Mouse (Mus musculus) heart, postnatal 4 days (tissue): ENCODE data around the gene Napsa. TPM values are rescaled to one million over a fixed set of nuclear protein-coding genes. Genes with fewer than 3 reads are reported as not detected.
A peak's percentile ranks its signal among the peaks of the same experiment; 100 is the strongest.

ENCODE experiments used
- DNase-seq: peaks from one replicate; pipeline ENCODE4 v3.0.0; 2021
- total RNA-seq, 2 experiments: library from RNA; stranded (reverse); gene quantifications; 2 replicates each; pipeline ENCODE4 v1.2.3; 2021

Gene Napsa
- total RNA-seq, 2 experiments from 2014 or later, result 0.50 to 0.59 TPM

DNA sequence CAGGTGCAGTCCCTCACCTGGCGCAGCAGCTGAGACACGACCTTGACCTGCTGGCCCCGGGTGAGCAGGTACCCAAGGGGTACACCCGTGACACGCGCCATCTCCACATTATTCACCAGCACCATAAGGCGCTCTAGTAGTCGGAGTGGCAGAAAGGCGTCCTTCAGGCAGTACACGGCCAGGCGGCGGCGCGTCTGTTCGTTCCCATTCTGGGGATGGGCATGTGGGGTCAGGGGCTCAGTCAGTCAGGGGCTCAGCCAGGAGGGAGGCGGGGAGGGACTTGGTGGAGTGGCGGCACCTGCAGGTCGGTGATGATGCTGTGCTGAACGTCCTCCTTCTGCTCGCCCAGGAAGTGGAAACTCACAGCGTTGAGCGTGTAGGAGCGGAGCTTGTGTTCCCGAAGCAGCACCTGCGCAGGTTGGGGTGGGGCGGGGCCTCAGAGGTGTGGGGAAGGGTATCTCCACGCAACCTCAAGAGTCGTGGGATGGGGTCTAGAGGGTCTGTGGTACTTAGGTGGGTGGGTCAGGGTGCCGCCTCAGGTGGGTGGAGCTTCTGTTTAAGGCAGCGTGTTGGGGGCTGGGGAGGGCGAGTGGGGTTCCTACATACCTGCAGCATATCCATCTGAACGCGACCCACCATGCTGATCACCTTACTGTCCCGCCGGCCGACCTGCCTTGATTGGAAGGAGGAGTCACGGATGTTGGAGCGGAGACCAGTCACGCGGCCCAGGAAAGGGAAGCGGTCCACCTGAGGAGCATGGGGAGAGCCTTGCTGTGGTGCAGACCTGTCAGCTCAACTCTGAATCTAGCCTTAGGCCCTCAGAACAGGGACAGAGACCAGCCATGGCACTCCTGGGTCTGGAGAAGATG lies 33.2 kb upstream of the Napsa start:
- DNase-seq, result no peak

DNA sequence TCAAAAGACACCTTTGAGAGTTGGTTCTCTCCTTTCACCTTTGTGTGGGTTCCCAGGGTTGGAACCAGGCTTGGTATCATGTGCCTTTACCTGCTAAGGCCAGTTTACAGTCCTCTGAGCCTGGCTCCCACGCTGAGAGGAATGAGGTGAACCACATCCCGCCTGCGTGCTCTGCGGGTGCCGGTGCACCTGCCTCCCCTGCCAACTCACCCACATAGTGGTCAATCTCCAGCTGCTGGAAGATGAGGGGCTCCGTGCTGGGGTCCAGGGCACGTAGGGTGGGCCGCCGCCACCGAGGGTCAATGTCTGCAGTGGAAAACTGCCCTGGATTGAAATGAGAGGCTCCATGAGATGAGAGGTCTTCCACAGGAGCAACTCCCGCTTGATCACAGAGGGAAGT lies 29.6 kb upstream of the Napsa start:
- no peak for DNase-seq

DNA sequence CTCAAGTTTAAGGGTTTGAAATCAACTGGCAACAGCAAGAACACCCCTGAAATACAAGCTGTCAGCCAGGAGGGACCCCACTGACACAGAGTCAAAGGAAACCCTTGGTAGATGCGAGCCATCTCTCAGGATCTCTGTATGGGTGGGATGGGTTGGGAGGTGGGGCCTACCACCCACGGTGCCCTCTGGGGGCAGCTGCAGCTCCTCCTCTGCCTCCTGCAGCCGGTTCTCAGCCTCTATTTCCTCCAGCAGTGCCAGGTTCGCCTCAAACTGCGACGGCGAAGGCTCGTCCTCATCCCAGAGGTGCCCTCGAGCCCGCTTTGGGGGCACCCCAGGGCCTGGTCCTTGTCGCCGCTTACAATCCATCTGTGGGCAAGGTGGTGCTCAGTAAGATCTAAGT lies 29.1 kb upstream of the Napsa start:
- no peak for DNase-seq

DNA sequence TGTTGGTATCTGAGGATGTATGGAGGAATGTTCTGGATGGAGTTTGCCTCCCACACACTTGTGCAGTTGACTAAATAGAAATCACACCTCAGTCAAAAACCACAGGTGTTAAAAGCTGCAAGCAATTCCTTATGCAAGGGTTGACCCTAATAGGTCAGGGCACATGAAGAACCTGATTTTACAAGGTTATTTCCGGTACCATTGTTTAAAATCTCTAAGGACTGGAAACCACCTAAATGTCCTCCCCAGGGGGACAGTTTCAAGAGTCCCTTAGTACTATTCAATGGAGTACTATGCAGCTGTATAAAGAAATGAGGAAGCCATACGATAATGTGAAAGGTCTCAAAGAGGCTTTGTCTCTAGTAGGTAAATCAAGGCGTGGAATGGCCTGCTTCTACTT lies 25.9 kb upstream of the Napsa start:
- no peak for DNase-seq

DNA sequence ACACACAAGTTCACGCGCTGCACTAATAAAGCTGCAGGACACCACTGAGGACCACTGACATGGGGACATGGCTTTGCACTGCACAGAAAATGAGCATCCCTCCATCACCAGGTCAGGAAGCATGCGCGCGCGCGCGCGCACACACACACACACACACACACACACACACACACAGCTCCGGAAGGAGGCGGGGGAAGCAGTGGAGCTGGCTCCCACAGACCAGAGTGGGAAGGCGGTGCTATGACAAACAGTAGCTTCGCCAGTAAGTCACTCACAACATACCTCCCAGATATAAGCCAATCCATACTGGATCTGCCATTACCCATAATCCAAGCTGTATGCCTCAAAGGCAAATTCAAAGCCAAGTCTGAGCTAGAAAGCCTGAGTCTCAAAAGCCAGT lies 25.1 kb upstream of the Napsa start:
- no peak for DNase-seq

DNA sequence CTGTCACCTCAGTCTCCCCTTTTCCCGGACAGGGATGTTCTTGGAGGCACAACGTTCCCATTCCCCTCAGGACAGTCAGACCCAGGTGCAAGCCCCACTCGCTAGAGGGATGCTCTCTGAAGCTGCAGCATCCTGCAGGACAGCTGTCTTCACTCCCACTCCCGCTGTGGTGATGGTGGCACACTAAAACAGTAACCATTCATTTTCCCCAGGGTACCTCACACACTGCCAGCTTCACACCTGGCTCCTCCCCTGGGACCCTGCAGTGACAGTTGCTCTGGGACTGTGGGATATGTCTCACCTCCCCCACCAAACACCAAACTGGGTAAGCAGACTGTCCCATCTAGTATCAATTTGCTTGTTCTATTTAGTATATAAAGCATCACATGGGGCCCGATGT lies 24.5 kb upstream of the Napsa start:
- peak; percentile 6 for DNase-seq

DNA sequence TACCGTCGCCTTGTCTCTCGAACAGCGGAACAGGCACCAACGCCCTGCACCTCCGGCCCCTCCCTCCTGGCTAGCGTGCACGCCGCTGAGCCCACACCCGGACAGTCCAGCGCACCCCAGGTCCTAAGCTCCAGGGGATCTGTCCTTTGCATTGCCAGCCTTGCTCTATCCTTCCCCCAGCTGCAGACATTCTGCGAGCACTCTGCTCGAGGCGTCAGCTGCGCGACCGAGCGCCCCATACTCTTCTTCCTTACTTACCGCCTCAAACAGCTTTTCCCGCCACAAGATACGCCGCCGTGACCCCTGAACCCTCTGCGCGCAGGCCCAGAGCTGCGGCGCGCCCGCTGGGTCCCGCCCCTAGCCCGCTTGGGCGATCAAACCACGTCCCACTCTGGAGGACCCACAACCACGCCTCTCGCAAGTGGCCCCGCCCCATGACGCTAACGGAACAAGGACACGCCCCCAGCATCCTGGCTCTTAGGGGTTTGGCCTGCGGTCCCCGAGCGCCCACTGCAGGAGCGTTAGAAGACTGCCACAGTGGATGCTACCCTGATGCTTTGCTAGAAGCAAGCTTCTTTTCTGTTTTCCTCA lies 23.6 kb upstream of the Napsa start, which contains the start of gene Pold1:
TSS of gene Pold1 (minus strand) at position 353 of the 591 bp plus-strand sequence.
- peak; percentile 100 for DNase-seq

DNA sequence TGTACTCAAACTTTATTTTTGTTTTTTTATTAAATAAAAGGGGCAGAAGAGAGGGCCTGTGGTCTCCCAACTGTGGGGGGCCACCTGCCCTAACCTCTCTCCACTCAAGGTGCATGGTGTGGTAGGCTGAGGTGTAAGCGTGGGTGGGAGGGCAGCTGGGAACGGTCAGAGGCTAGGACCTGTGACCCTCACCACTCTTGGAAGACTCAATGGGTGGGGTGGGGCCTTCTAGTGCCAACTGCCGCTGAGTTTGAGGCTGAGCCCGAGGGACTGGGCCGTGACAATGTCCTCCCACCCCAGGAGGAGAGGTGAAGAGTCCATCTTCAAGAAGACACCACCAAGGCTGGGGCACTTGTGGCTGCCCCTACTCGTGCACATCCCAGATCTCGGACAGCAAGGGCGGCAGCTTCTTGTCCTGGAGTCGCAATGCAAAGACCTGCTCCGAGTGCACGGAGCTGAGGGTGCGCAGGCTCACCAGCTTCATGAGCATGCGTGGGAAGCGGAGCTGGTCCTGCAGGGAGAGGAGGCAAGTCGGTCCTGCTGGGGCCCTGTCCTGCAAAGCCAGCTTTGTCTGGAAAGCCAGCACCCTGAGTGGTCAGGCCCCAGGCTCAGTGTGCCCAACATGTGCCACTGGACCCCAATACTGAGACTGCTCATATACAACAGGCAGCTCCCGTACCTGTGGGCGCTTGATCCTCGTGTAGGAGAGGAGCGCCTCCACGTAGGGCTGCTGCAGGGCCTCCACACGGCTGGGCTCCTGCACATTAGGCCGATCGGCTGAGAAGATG lies 22.4 kb upstream of the Napsa start:
- peak; percentile 11 for DNase-seq

DNA sequence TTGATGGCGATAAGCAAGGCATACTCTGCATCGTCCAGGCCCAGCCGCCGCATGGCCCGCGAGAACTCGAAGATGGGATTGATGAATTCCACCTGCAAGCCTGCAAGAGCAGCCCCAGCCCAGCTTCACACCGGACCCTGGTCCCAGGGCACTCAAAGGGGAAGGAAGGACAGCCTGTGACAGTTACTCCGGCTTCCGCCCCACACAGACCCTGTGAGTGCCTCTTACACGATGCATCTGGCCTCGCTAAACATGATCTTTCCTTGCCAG lies 21.8 kb upstream of the Napsa start:
- DNase-seq, result no peak

DNA sequence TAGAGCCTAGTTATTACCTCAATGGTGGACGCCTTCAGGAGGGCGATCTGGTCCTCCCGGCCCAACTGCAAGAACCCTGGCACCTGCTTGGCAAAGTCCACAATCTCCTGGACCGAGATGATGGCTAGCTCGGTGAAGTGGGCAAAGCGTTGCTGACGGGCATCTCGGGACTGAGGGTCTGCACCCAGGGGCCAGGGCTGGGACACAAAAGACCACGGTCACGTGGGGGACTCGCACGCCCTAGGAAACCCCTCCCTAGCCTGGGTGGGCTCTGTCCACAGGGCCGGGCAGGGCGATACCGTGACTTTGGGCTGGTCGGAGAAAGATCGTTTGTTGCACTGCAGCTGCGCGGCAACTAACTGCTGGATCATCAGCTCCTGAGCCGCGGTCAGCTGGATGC lies 20.9 kb upstream of the Napsa start:
- peak; percentile 5 for DNase-seq

DNA sequence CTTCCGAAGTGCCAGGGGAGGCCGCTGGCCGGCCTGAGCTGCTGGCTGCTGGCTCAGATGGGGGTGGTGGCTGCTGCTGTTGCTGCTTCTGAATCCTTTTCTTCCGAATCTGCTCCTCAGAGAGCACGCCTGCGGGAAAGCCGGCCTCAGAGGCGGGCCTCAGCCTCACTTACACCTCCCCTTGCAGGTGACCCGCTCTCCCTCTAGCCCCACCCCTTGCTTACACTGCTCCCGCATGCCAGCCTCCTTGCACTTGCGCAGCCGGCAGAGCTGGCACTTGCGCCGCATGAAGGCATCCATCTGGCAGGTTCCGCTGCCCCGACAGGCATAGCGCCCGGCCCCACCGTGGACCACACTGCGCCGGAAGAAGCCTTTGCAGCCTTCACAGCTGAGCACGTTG lies 20.4 kb upstream of the Napsa start:
- DNase-seq, result no peak

DNA sequence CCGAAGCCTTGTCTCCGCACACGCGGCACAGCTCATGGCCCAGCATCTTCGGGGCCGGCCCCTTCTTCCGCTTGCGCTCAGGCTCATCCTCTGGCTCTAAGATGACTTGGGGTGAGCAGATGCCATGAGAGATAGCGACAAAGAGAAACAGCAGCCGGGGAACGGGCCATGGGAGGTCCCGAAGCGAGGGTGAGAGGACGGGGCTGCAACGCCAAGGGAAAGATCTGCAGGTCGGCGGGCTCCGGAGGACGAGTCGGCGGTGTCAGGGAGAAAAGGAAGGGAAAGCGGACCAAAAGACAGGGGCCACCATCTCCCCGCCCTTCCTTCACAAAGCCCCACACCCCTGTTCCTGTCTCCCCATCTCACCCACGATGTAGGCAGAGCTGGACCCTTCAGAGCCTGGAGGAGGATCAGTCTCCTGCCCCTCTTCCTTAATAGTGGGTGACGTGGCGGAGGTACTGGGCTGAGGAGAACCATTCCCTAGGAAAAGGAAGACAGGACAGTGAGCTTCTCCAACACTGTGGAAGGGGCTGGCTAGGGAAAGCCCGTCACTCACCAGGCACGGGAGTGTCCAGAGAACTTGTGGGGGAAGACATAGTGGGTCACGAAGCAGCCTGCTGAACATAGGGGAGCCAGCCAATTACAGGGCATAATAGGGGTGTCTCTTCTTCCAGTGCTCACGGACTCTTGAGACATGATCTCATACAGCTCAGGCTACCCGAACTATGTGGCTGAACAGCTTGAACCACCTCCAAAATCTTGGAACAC lies 19.9 kb upstream of the Napsa start:
- peak; percentile 4 for DNase-seq

DNA sequence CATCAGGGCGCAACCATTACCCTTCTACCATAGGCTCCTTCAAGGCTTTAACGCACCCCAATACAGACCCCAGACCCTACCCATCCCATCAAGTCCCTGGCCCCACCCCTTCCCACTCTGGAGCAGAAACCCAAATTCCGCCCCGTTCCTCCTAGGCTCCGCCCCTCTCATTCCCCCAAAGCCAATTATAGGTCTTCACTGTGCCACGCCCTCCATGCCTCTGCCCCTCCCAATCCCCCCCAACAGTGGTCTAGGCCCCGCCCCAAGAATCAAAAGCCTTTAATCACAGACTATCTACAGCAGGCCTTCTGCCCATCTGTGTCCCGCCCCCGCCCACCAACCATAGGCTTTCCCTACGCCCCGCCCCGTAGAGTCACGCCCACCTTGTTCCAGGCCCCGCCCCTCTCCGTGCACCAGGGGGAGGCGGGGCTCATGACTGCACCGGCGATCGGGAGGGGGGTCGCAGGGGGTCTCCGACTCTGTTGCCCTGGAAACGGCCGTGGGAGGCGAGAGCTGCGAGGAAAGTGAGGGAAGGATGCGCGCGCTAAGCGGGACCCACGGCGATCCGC lies 18.9 kb upstream of the Napsa start:
- peak; percentile 88 for DNase-seq

DNA sequence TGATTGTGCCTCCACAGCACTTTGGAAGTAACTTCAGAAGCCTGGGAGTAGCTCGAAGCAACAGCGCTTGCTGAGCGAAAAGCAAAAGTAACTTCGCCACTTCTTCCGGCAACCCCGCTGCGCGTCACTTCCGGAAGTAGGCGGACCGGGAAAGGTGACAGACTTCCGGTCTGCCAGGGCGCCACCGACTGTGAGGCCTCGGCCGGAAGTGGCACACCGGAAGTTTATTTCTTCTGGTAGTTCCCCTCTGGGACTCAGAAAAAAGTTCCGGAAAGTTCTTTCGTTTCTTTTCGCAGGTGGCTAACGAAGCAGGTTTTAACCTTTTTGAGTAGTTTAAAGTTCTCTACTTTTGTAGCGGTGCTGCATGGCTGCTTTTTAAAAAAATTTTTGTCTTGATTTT lies 18.4 kb upstream of the Napsa start, which contains the start of gene Nr1h2:
TSS of gene Nr1h2 (minus strand) at position 126 of the 400 bp plus-strand sequence.
- DNase-seq, result peak; percentile 97

DNA sequence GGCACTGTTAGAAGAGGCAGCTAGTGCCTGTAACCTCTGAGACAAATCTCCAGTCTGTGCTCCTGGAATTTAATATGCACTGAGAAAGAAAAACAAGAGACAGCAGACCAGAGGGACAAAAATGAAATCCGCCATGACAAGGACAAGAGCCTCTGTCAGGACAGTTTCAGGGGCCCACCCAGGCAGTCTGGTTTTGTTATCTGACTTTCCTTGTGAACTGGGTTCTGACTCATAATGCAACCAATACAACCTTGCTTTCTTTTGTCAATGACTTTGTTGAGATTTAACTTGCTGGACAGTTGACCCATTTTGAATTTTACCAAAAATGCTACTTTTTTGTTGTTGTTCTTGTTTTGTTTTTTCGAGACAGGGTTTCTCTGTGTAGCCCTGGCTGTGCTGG lies 14.6 kb upstream of the Napsa start:
- no peak for DNase-seq

DNA sequence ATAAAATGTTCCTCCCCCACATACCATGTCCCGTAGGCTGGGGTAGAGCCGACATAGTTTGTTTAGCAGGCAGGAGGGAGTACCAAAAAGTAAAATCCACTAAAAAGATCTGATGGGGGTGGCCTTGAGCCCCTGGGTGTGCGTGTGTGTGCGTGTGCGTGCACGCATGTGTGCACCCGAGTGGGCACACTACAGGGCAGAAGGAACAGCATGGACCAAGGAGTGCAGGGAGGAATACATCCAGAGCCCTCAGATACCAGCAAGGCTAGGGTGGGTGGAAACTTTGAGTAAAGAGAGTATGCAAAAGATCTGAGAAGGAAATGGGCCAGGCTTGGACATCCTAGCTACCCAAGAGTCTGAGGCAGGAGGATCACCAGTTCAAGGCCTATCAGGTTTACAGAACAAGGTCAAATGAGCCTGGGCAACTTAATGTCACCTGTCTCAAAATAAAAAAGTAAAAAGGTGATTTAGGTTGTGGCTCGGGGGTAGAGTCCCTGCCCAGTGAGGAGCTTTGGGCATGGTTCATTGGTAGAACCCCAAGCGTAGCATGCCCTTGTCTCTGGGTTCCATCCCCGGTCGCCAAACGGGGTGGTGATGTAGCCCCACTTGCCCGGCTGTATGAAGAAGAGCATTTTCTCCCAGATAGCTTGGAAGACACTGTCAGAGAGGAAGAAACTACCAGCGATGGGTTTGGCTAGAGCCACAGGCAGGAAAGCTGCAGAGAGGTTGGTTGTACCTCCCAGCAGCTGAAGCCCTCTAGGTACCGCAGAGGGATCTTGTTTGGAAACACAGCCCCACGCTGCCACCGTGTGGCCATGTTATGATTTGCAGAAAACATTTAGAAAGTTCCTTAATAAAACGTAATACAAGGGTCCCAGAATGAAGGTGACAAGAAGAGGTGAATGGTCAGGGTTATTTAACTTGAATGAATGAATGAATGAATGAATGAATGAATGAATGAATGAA lies 11.5 kb upstream of the Napsa start:
- peak; percentile 87 for DNase-seq

DNA sequence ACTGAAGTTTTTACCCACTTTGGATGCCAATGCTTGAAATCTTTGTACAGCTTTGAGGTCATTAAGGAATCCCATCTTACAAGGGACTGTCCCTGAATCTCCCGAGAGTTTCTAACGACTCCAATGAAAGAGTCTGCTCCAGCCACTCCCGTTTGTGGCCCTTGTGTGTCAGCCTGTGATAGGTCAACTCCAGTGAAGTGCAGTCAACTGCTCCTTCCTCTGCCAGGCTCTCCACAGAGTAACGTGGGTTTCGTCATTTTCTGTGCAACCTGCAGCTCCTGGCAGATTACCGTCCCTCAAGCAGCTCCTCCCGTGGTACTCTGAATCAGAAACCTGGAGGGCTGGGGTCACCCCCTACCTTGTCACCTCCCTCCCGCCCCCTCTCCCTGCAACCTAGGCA lies 8.9 kb upstream of the Napsa start:
- DNase-seq, result no peak

DNA sequence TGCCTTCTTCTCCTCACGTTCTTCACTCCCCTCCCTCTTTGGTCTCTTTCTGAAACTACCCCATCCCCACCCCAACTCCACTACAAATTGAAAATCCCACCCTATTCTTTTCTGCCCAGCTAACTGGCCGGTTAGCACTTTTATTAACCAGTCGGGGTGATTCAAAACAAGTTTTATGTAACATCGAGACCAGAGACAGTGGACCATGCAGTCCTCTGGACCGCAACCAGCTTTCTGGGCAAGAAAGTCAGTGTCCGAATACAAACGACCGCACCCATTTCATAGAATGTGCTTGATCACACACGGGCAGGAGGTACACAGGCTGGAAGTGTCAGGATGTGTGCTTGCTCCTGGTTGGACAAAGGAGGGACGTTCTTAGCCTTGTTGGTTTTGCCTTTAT lies 7.7 kb upstream of the Napsa start:
- DNase-seq, result no peak

DNA sequence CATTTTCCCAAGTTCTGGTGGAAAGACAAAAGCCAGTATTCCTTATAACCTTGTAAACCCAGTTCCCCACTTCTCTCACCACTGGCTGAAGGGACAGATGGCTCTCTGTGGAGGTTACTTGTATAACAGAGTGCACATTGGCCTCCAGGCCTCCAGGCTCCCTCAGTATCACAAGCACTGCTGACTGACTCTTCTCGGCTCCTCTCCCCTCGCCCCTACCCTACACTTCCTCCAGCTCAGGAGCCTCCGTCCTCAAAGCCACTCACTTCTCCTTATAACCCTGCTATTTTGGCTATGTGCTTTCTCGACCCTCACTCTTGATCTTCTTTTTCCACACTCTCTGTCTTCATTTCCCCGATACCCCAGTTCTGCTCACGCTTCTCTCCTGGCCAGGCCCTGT lies 6.8 kb upstream of the Napsa start:
- no peak for DNase-seq

DNA sequence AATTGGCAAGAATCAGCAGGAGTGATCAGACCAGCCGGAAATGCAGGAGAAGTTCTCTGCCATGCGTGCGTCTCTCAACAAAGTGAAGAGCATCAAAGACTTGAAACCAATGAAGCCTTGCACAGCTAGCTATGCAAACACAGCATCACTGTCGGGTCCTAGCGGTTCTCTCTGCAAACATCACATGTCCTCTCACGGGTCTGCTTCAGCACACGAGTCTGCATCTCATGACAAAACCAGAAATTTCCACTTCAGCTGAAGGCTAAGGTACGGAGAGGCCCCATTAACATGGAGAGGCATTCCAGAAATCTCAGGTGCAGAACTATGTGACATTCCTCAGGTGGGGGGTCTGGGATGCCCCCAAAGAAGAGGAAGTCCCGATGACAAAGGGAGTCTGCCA lies 3.4 kb upstream of the Napsa start:
- no peak for DNase-seq

DNA sequence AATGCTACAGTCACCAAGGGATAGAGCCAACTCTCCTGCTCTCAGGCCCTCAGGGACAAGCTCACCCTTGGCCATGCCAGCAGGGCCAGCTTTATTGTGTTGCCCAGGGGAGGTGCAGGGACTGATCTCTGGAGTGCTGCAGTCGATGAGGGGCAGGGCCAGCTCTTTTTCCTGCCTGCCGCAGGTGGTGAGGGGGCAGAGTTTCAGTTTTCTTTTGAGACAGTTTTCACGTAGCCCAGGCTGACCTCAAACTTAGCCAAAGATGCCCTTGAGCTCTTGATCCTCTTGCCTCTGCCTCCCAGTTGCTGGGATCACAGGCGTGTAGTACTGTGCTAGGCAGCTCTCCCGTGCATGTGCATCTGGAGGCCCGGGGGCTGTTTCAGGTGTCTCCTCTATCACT lies 1.2 kb upstream of the Napsa start:
- DNase-seq, result no peak
